Mouse (Mus musculus): ENCODE data around the gene Ssr2. TPM values are rescaled to one million over a fixed set of nuclear protein-coding genes. Genes with fewer than 3 reads are reported as not detected.

Ssr2 gene
- polyA plus RNA-seq, 1 experiment from 2014 or later, result 184 TPM

DNA sequence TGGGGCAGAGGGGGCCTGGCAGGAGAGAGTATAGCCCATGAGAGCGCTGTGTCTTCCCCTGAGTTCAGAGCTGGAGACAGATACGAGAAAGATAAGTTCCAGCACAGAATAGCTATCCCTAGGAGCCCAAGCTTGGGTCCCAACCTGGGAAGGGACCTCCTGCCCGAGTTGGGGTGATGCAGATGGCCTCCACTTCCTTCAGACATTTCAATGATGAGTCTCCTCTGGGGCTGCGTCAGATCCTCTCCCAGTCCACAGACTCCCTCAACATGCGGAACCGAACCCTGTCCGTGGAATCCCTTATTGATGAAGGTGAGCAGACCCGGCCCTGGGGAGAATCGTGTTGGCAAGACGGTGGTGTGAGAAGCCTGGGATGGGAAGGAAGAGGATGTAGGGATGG is 57.4 kb downstream of the Ssr2 start:
- no peaks in the 10 kb centered on the region for H3K9me3 ChIP-seq (replicated peaks; ENCODE audit: control insufficient read depth, low read length)
- no peaks in the 10 kb centered on the region for H3K27me3 ChIP-seq (ENCODE audit: control insufficient read depth, insufficient read depth, low read length)
- no peak overlapping the region for H3K9ac ChIP-seq (replicated peaks; ENCODE audit: low read length)
- H3K4me2 ChIP-seq (ENCODE audit: low read depth, low read length), result no peak overlapping the region
- no peak overlapping the region for H3K27ac ChIP-seq (replicated peaks; ENCODE audit: low read depth, low read length)
- no peak for DNase-seq (ENCODE audit: low spot score)
- H3K4me3 ChIP-seq (ENCODE audit: low read depth, low read length), result no peak overlapping the region
- WGBS, result 92% methylated on average over 10 of the region's 10 CpGs
- H3K36me3 ChIP-seq (replicated peaks; ENCODE audit: control insufficient read depth, insufficient read depth, low read depth, low read length), result peaks cover 38% of the 10 kb centered on the region
- ATAC-seq (replicated peaks; ENCODE audit: insufficient number of reproducible peaks, low FRiP score, low TSS enrichment, low read depth), result no peak
- no peaks in the 10 kb centered on the region for H3K4me1 ChIP-seq (ENCODE audit: control insufficient read depth, insufficient read depth, low read length)

DNA sequence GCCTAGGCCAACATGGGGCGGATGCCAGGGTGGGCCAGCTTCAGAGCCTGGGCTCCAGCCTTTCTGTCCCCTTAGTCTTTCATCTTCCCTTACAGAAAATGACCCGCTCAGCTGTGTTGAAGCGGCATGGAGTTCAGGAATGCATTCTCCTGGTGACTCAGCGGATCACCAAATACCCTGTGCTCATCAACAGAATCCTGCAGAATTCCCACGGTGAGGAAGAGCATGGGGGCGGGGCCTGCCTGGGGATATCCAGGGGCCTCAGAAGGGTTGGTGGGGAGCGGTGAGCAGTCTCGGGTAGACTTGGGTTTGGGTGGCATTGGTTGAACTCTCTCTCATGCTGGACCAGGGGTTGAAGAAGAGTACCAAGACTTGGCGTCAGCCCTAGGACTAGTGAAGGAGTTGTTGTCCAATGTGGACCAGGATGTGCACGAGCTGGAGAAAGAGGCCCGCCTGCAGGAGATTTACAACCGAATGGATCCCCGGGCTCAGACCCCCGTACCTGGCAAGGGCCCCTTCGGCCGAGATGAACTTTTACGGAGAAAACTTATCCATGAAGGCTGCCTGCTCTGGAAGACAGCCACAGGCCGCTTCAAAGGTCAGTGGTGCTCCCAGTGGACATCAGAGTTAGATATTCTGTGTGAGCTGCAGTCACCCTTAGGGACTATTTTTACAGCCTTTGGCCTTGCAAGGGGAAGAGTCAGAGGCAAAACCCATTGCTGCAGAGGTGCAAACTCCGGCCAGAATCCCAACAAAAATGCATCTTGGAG is 60.0 kb downstream of the Ssr2 start:
- Histone ChIP-seq H3K9me3 (replicated peaks; ENCODE audit: control insufficient read depth, low read length) (no peaks in the 10 kb centered on the region), H3K27ac (replicated peaks; ENCODE audit: low read depth, low read length) (no peak overlapping the region), H3K36me3 (replicated peaks; ENCODE audit: control insufficient read depth, insufficient read depth, low read depth, low read length) (peaks cover 53% of the 10 kb centered on the region)

DNA sequence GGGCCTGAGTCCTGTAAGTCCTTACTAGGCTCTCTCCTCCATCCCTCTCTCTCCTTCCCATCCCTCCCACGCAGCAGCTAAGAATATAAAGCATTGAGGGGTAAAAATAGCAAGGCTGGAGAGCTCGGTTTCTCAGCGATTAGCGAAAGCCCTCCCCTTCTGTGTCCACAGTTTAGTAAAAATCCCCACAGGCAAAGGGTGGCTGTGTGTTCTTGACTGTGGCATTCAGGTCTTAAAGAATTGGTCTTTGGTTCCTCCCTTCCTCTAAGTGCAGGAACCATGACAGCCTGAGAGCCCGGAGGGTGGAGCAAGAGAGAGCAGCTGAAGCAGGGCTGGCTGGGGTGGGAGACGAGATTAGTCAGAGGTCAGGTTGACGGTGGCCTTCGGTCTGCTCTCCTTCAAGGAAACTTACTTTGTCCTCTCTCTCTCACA is 60.9 kb downstream of the Ssr2 start:
- Histone ChIP-seq H3K4me3 (ENCODE audit: low read depth, low read length) (no peak overlapping the region), H3K27ac (replicated peaks; ENCODE audit: low read depth, low read length) (no peak overlapping the region), H3K9ac (replicated peaks; ENCODE audit: low read length) (no peak overlapping the region), H3K36me3 (replicated peaks; ENCODE audit: control insufficient read depth, insufficient read depth, low read depth, low read length) (peaks cover 49% of the 10 kb centered on the region), H3K4me2 (ENCODE audit: low read depth, low read length) (no peak overlapping the region), H3K4me1 (ENCODE audit: control insufficient read depth, insufficient read depth, low read length) (no peaks in the 10 kb centered on the region), H3K27me3 (ENCODE audit: control insufficient read depth, insufficient read depth, low read length) (no peaks in the 10 kb centered on the region), H3K9me3 (replicated peaks; ENCODE audit: control insufficient read depth, low read length) (no peaks in the 10 kb centered on the region)
- no peak for DNase-seq (ENCODE audit: low spot score)
- 91% methylated on average over 8 of the region's 8 CpGs for WGBS
- ATAC-seq (replicated peaks; ENCODE audit: insufficient number of reproducible peaks, low FRiP score, low TSS enrichment, low read depth), result no peak

More for the DNA sequence above, 60.0 kb downstream of the Ssr2 start:
- no peaks in the 10 kb centered on the region for H3K4me1 ChIP-seq (ENCODE audit: control insufficient read depth, insufficient read depth, low read length)
- DNase-seq (ENCODE audit: low spot score), result no peak
- H3K4me2 ChIP-seq (ENCODE audit: low read depth, low read length), result no peak overlapping the region
- ATAC-seq (replicated peaks; ENCODE audit: insufficient number of reproducible peaks, low FRiP score, low TSS enrichment, low read depth), result no peak
- no peak overlapping the region for H3K4me3 ChIP-seq (ENCODE audit: low read depth, low read length)
- H3K9ac ChIP-seq (replicated peaks; ENCODE audit: low read length), result no peak overlapping the region
- 94% methylated on average over 19 of the region's 19 CpGs for whole genome bisulfite sequencing
- no peaks in the 10 kb centered on the region for H3K27me3 ChIP-seq (ENCODE audit: control insufficient read depth, insufficient read depth, low read length)

DNA sequence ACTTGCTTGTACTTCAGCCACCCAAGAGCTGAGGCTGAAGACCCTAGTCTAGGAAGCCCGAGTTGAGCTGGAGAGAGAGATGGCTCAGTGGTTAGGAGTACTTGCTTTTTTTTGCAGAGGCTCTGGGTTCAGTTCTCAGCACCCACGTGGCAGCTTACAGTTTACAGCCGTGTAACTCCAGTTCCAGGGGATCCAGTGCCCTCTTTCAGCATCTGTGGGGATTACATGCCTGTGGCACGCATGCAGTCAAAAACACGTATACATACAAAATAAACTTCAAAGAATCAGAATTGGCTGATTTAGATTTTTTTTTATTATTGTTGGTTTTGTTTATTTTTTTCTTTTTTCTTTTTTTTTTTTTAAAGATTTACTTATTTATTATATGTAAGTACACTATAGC is 61.5 kb downstream of the Ssr2 start:
- WGBS, result 98% methylated on average over 5 of the region's 5 CpGs
- H3K9ac ChIP-seq (replicated peaks; ENCODE audit: low read length), result no peak overlapping the region
- H3K4me3 ChIP-seq (ENCODE audit: low read depth, low read length), result no peak overlapping the region
- ATAC-seq (replicated peaks; ENCODE audit: insufficient number of reproducible peaks, low FRiP score, low TSS enrichment, low read depth), result no peak
- H3K36me3 ChIP-seq (replicated peaks; ENCODE audit: control insufficient read depth, insufficient read depth, low read depth, low read length), result peaks cover 46% of the 10 kb centered on the region
- no peaks in the 10 kb centered on the region for H3K27me3 ChIP-seq (ENCODE audit: control insufficient read depth, insufficient read depth, low read length)
- no peak overlapping the region for H3K4me2 ChIP-seq (ENCODE audit: low read depth, low read length)
- H3K9me3 ChIP-seq (replicated peaks; ENCODE audit: control insufficient read depth, low read length), result no peaks in the 10 kb centered on the region
- no peak overlapping the region for H3K27ac ChIP-seq (replicated peaks; ENCODE audit: low read depth, low read length)
- DNase-seq (ENCODE audit: low spot score), result no peak
- H3K4me1 ChIP-seq (ENCODE audit: control insufficient read depth, insufficient read depth, low read length), result no peaks in the 10 kb centered on the region

MicroRNAs encoded within 50 kb of the gene (microRNA counts, 519-probe panel; counts per million panel counts)
- microRNA mmu-miR-1905, result not detected

Small RNA genes within 50 kb of the gene (microRNA-seq; reads per million reads assigned to microRNA genes)
- not detected for gene Mir1905 (ENCODE audit: borderline number of aligned reads)

Other genes with a start within 250 kb of the Ssr2 start
- 2.1 and 2.8 TPM in 2 replicates for gene Tmem79, start 239.7 kb upstream of the Ssr2 start, polyA plus RNA-seq (2014; fragmentation: Nextera tagmentation; extraction: Ambion mirVana)
- gene Smg5, start 239.6 kb upstream of the Ssr2 start, polyA plus RNA-seq (2014; fragmentation: Nextera tagmentation; extraction: Ambion mirVana), result 33.3 and 39.3 TPM in 2 replicates
- gene Paqr6, start 211.3 kb upstream of the Ssr2 start, polyA plus RNA-seq (2014; fragmentation: Nextera tagmentation; extraction: Ambion mirVana), result 0.60 and 0.82 TPM in 2 replicates
- 0.32 TPM in 1 of 2 replicates, not detected in the other for gene Bglap3, start 203.1 kb upstream of the Ssr2 start, polyA plus RNA-seq (2014; fragmentation: Nextera tagmentation; extraction: Ambion mirVana)
- not detected in 2 replicates for gene Bglap2, start 197.2 kb upstream of the Ssr2 start, polyA plus RNA-seq (2014; fragmentation: Nextera tagmentation; extraction: Ambion mirVana)
- 0.57 TPM in 1 of 2 replicates, not detected in the other for gene Bglap, start 191.4 kb upstream of the Ssr2 start, polyA plus RNA-seq (2014; fragmentation: Nextera tagmentation; extraction: Ambion mirVana)
- 157 and 161 TPM in 2 replicates for gene Pmf1, start 165.5 kb upstream of the Ssr2 start, polyA plus RNA-seq (2014; fragmentation: Nextera tagmentation; extraction: Ambion mirVana)
- gene Slc25a44, start 150.7 kb upstream of the Ssr2 start, polyA plus RNA-seq (2014; fragmentation: Nextera tagmentation; extraction: Ambion mirVana), result 17.1 and 19.2 TPM in 2 replicates
- 5.3 and 6.5 TPM in 2 replicates for gene Sema4a, start 114.7 kb upstream of the Ssr2 start, polyA plus RNA-seq (2014; fragmentation: Nextera tagmentation; extraction: Ambion mirVana)
- 28.7 and 30.5 TPM in 2 replicates for gene Lmna, start 65.9 kb upstream of the Ssr2 start, polyA plus RNA-seq (2014; fragmentation: Nextera tagmentation; extraction: Ambion mirVana)
- 40.1 and 41.0 TPM in 2 replicates for gene Mex3a, start 43.5 kb upstream of the Ssr2 start, polyA plus RNA-seq (2014; fragmentation: Nextera tagmentation; extraction: Ambion mirVana)
- gene Rab25, start 27.6 kb upstream of the Ssr2 start, polyA plus RNA-seq (2014; fragmentation: Nextera tagmentation; extraction: Ambion mirVana), result 3.7 and 4.0 TPM in 2 replicates
- 77.4 and 82.0 TPM in 2 replicates for gene Lamtor2, start 22.8 kb upstream of the Ssr2 start, polyA plus RNA-seq (2014; fragmentation: Nextera tagmentation; extraction: Ambion mirVana)
- 62.1 and 73.3 TPM in 2 replicates for gene Ubqln4, start 22.1 kb upstream of the Ssr2 start, polyA plus RNA-seq (2014; fragmentation: Nextera tagmentation; extraction: Ambion mirVana)
- 82.2 and 89.3 TPM in 2 replicates for gene Arhgef2, start 30.1 kb downstream of the Ssr2 start, polyA plus RNA-seq (2014; fragmentation: Nextera tagmentation; extraction: Ambion mirVana)
- not detected in 2 replicates for gene Rxfp4, start 77.3 kb downstream of the Ssr2 start, polyA plus RNA-seq (2014; fragmentation: Nextera tagmentation; extraction: Ambion mirVana)
- 101 and 104 TPM in 2 replicates for gene Khdc4, start 109.9 kb downstream of the Ssr2 start, polyA plus RNA-seq (2014; fragmentation: Nextera tagmentation; extraction: Ambion mirVana)
- 41.4 and 41.7 TPM in 2 replicates for gene Rit1, start 141.0 kb downstream of the Ssr2 start, polyA plus RNA-seq (2014; fragmentation: Nextera tagmentation; extraction: Ambion mirVana)
- gene Syt11, start 199.3 kb downstream of the Ssr2 start, polyA plus RNA-seq (2014; fragmentation: Nextera tagmentation; extraction: Ambion mirVana), result 51.5 and 59.1 TPM in 2 replicates